Mouse (Mus musculus) liver, embryonic 14.5 days (tissue): Measurements from ENCODE around the gene Arntl2. TPM values are rescaled to one million over a fixed set of nuclear protein-coding genes. Genes with fewer than 3 reads are reported as not detected.

Experiments used
- ATAC-seq: fragments of 200-750 bp; cut with Nextera tagmentation; 2 replicates; pipeline ENCODE4 v1.8.0; 2017; ENCODE audit warnings: moderate number of reproducible peaks, mild to moderate bottlenecking, moderate library complexity; ENCODE audit not compliant: insufficient read depth
- DNase-seq, 3 experiments: peaks; one replicate each; pipeline ENCODE4 v3.0.0-alpha.2; 2012 to 2013; ENCODE audit warnings: low read depth in 3 of 3, low spot score in 3 of 3
- H3K27ac ChIP-seq: fragments of 300-500 bp; sonication (generic); 2 replicates; pipeline ENCODE4 v1.5.1; 2014; ENCODE audit warnings: moderate library complexity, mild to moderate bottlenecking, control low read depth, inconsistent platforms
- H3K27me3 ChIP-seq: fragments of 300-500 bp; sonication (generic); 2 replicates; pipeline ENCODE4 v1.6.1; 2014; ENCODE audit warnings: mild to moderate bottlenecking, low read length, moderate library complexity; ENCODE audit not compliant: control insufficient read depth, insufficient read depth
- H3K36me3 ChIP-seq: fragments of 300-500 bp; sonication (generic); replicated peaks from 2 replicates; pipeline ENCODE4 v1.6.1; 2014; ENCODE audit warnings: low read depth; ENCODE audit not compliant: control insufficient read depth, insufficient read depth
- H3K4me1 ChIP-seq, 2 experiments: fragments of 200-500 bp in 1 of 2; fragments of 300-500 bp in 1 of 2; sonication (generic) in 1 of 2; replicated peaks; 2 replicates each; pipeline ENCODE4 v1.6.1; 2012 to 2014; ENCODE audit warnings: antibody characterized with exemption in 1 of 2, inconsistent platforms in 1 of 2, low read length in 1 of 2; ENCODE audit not compliant: control insufficient read depth in 2 of 2, insufficient read depth in 2 of 2
- H3K4me2 ChIP-seq: fragments of 300-500 bp; sonication (generic); 2 replicates; pipeline ENCODE4 v1.6.1; 2014; ENCODE audit warnings: low read depth, mild to moderate bottlenecking, control low read depth, moderate library complexity
- H3K4me3 ChIP-seq, 2 experiments: fragments of 200-500 bp in 1 of 2; fragments of 300-500 bp in 1 of 2; sonication (generic) in 1 of 2; 2 replicates each; pipeline ENCODE4 v1.5.1; 2012 to 2014; ENCODE audit warnings: low read depth in 2 of 2, low read length in 2 of 2, mild to moderate bottlenecking in 2 of 2, control low read depth in 1 of 2, inconsistent platforms in 1 of 2, moderate library complexity in 1 of 2; ENCODE audit not compliant: insufficient read depth in 1 of 2
- H3K9ac ChIP-seq: fragments of 300-500 bp; sonication (generic); replicated peaks from 2 replicates; pipeline ENCODE4 v1.6.1; 2014; ENCODE audit warnings: mild to moderate bottlenecking, control low read depth, moderate library complexity
- H3K9me3 ChIP-seq: fragments of 300-500 bp; sonication (generic); 2 replicates; pipeline ENCODE4 v1.6.1; 2016; ENCODE audit warnings: low read length, mixed read lengths; ENCODE audit not compliant: control insufficient read depth
- CTCF ChIP-seq: IDR thresholded peaks from 2 replicates; pipeline ENCODE4 v1.5.1; 2016; ENCODE audit warnings: antibody characterized with exemption, low read depth, control low read depth
- EP300 ChIP-seq: IDR thresholded peaks from 2 replicates; pipeline ENCODE4 v1.6.1; 2016; ENCODE audit warnings: antibody characterized with exemption, low read depth
- WGBS: fragments of 180-500 bp; shearing (Covaris S2); extraction: QIAGEN DNeasy Blood & Tissue Kit; methylation state at CpG from one replicate; pipeline ENCODE4 v1.1.7; 2014; ENCODE audit not compliant: insufficient replicate concordance; 5-methylcytosine and 5-hydroxymethylcytosine counted together
- polyA plus RNA-seq, 2 experiments: library from polyadenylated mRNA; depleted of rRNA in 1 of 2; stranded (reverse) in 1 of 2; unstranded in 1 of 2; fragments of >200 nt; fragmentation: Nextera tagmentation in 1 of 2; extraction: Ambion mirVana in 1 of 2; gene quantifications; 2 replicates each; pipeline versions ENCODE4 v1.2.1 to v1.2.3; 2012 to 2014

Arntl2 gene
- polyA plus RNA-seq, 2 experiments = 0.08 to 0.49 TPM

- H3K27ac ChIP-seq = no peak overlapping the region
- peaks cover 0 to 7% of the 10 kb centered on the region in 2 experiments; a peak in 3 of 4 replicates for H3K4me1 ChIP-seq
- peak in 1 of 3 experiments; percentile 32 for DNase-seq
- no peak overlapping the region for H3K4me3 ChIP-seq
- WGBS = 8% methylated on average over 2 of the region's 2 CpGs
- H3K9ac ChIP-seq = no peak overlapping the region
- H3K36me3 ChIP-seq = no peaks in the 10 kb centered on the region; the same call in 1 of the 2 replicates
- TF ChIP-seq EP300 = peak; percentile 52
- TF ChIP-seq CTCF = no peak
- H3K9me3 ChIP-seq = no peaks in the 10 kb centered on the region
- H3K4me2 ChIP-seq = no peak overlapping the region
- ATAC-seq = peak; percentile 71
- no peaks in the 10 kb centered on the region for H3K27me3 ChIP-seq
These were observed 19.1 kb upstream of the Arntl2 start for GRCm38 (mm10) chr6:146776610-146777389.

GRCm38 (mm10) chr6:146778055-146778454, 17.8 kb upstream of the Arntl2 start:
- no peaks in the 10 kb centered on the region for H3K9me3 ChIP-seq
- no peak overlapping the region for H3K9ac ChIP-seq
- H3K4me1 ChIP-seq = peaks cover 0 to 7% of the 10 kb centered on the region in 2 experiments; a peak in 3 of 4 replicates
- H3K4me2 ChIP-seq = no peak overlapping the region
- 72% methylated on average over 3 of the region's 3 CpGs for WGBS
- H3K27ac ChIP-seq = no peak overlapping the region
- DNase-seq (no peak), ATAC-seq (no peak)
- no peaks in the 10 kb centered on the region; the same call in 1 of the 2 replicates for H3K36me3 ChIP-seq
- H3K27me3 ChIP-seq = no peaks in the 10 kb centered on the region
- H3K4me3 ChIP-seq = no peak overlapping the region
- TF ChIP-seq CTCF = no peak
- TF ChIP-seq EP300 = no peak

- no peak for DNase-seq
- Histone ChIP-seq H3K4me2 (no peak overlapping the region), H3K4me3 (no peak overlapping the region), H3K9ac (no peak overlapping the region), H3K9me3 (no peaks in the 10 kb centered on the region), H3K4me1 (peaks cover 0 to 7% of the 10 kb centered on the region in 2 experiments; a peak in 3 of 4 replicates), H3K27me3 (no peaks in the 10 kb centered on the region), H3K36me3 (no peaks in the 10 kb centered on the region), H3K27ac (no peak overlapping the region)
- TF ChIP-seq CTCF (no peak), EP300 (no peak)
- no peak for ATAC-seq
- 75% methylated on average over 3 of the region's 3 CpGs for WGBS
These were observed 14.3 kb upstream of the Arntl2 start for GRCm38 (mm10) chr6:146781566-146781965.

GRCm38 (mm10) chr6:146793527-146793926, 2.3 kb upstream of the Arntl2 start:
- no peak overlapping the region for H3K4me2 ChIP-seq
- 0 out of 4 replicates have a peak, but pooled peaks cover 0 to 5% of the 10 kb centered on the region in 2 experiments for H3K4me1 ChIP-seq
- H3K27ac ChIP-seq = no peak overlapping the region
- DNase-seq (no peak), ATAC-seq (no peak)
- no peak overlapping the region for H3K9ac ChIP-seq
- H3K27me3 ChIP-seq = 0 out of 2 replicates have a peak, but pooled peaks cover 10% of the 10 kb centered on the region
- H3K9me3 ChIP-seq = no peaks in the 10 kb centered on the region
- TF ChIP-seq EP300 (no peak), CTCF (no peak)
- no peak overlapping the region for H3K4me3 ChIP-seq
- 40% methylated on average over 3 of the region's 3 CpGs for WGBS
- no peaks in the 10 kb centered on the region for H3K36me3 ChIP-seq

GRCm38 (mm10) chr6:146795166-146795923, 510 bp upstream of the Arntl2 start:
- H3K4me1 ChIP-seq = 0 out of 4 replicates have a peak, but pooled peaks cover 0 to 5% of the 10 kb centered on the region in 2 experiments
- ATAC-seq (peak; percentile 20; the same call in 1 of the 2 replicates), DNase-seq (no peak)
- peak overlapping the region; percentile 67 for H3K4me2 ChIP-seq
- H3K27ac ChIP-seq = no peak overlapping the region
- no peak overlapping the region for H3K9ac ChIP-seq
- 0 out of 2 replicates have a peak, but pooled peaks cover 10% of the 10 kb centered on the region for H3K27me3 ChIP-seq
- WGBS = 12% methylated on average over 22 of the region's 22 CpGs
- TF ChIP-seq CTCF (no peak), EP300 (no peak)
- no peaks in the 10 kb centered on the region for H3K9me3 ChIP-seq
- H3K36me3 ChIP-seq = no peaks in the 10 kb centered on the region
- H3K4me3 ChIP-seq = peak overlapping the region; percentile 48 to 49
